Mouse (Mus musculus): Measurements from ENCODE around the gene Bsg. TPM values are rescaled to one million over a fixed set of nuclear protein-coding genes. Genes with fewer than 3 reads are reported as not detected.

Gene Bsg
- polyA plus RNA-seq, 1 experiment from 2014 or later: 992 TPM

GRCm38 (mm10) chr10:79668076-79668475 lies 36.2 kb upstream of the Bsg start:
- Histone ChIP-seq H3K4me2 (no peak overlapping the region), H3K9me3 (ENCODE audit: control insufficient read depth, low read length) (no peaks in the 10 kb centered on the region), H3K4me1 (replicated peaks; ENCODE audit: control insufficient read depth, insufficient read depth, low read length) (peaks cover 13% of the 10 kb centered on the region), H3K36me3 (ENCODE audit: control insufficient read depth, insufficient read depth, low read length) (no peaks in the 10 kb centered on the region), H3K9ac (ENCODE audit: low read depth, low read length) (no peak overlapping the region), H3K27me3 (replicated peaks; ENCODE audit: control insufficient read depth, insufficient read depth, low read length) (no peaks in the 10 kb centered on the region), H3K27ac (ENCODE audit: low read depth, low read length) (no peak overlapping the region), H3K4me3 (ENCODE audit: low read depth, low read length) (no peak overlapping the region)
- ATAC-seq (replicated peaks; ENCODE audit: low FRiP score) (no peak), DNase-seq (ENCODE audit: low spot score) (no peak)
- 76% methylated on average over 5 of the region's 5 CpGs for WGBS

DNA sequence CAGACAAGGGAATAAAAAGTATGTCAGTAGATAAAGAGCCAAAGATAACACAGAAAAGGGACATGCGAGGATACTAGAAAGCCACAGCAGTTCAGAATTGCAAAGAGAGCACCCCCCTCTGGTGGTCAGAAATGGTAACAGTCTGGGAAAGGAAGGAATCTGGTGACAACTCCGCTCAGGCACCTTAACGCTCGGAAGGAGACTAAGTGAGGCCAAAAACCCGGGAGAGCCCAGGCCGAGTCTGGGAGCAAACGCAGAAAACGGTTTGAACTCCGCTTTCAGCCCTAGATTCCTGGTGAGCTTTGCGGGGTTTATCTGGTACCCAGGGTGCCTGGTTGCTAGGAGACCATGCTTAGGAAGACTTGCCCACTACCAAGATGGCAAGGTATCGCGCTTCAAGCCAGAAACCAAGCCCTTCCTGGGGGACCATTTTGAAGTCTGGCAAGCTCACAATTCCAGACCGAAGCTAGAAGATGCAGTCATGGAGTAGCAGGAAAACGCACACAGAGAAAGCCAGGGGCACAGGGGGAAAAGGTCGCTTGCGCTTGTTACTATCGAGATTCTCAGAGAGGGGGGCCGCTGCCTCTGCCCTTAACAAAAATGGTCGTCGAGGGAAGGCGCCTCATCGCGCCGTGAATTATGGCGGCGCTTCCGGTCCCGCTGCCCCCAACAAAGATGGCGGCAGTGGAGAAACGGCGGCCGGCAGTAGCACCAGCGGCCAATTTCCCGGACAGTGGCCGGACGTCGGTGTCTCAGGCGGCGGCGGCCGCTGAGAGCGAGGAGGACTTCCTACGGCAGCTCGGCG lies 35.3 kb upstream of the Bsg start, which contains the start of gene Tpgs1:
Gene Tpgs1 (plus strand): TSS at position 599 of the 805 bp plus-strand sequence.
- ATAC-seq (replicated peaks; ENCODE audit: low FRiP score) (peak; percentile 74), DNase-seq (ENCODE audit: low spot score) (peak; percentile 94)
- Histone ChIP-seq H3K27ac (ENCODE audit: low read depth, low read length) (peak within 1 kb of the TSS; percentile 88), H3K27me3 (replicated peaks; ENCODE audit: control insufficient read depth, insufficient read depth, low read length) (no peaks in the 10 kb centered on the region), H3K4me1 (replicated peaks; ENCODE audit: control insufficient read depth, insufficient read depth, low read length) (peaks cover 13% of the 10 kb centered on the region), H3K4me3 (ENCODE audit: low read depth, low read length) (peak within 1 kb of the TSS; percentile 99), H3K4me2 (peak within 1 kb of the TSS; percentile 91), H3K9me3 (ENCODE audit: control insufficient read depth, low read length) (no peaks in the 10 kb centered on the region), H3K36me3 (ENCODE audit: control insufficient read depth, insufficient read depth, low read length) (0 out of 2 replicates have a peak, but pooled peaks cover 2% of the 10 kb centered on the region), H3K9ac (ENCODE audit: low read depth, low read length) (peak within 1 kb of the TSS; percentile 86)
- WGBS: under 1% methylated on average over 45 of the region's 45 CpGs

DNA sequence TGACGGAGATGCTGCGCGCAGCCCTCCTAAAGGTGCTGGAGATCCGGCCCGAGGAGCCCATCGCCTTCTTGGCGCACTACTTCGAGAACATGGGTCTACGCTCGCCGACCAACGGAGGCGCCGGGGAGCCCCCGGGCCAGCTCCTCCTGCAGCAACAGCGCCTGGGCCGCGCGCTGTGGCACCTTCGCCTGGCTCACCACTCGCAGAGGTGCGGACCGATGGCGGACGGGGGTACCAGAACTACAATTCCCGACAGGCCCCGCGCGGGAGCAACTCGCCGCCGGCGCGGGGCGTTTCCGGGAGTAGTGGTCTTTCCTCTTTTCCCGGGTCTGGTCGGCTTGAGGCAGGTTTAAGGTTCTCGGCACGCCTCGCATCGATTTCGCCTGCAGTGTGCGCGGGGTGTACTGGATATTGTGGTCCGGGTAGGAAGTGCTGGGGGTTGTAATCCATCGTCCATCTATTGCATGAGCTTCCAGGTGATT lies 34.7 kb upstream of the Bsg start:
- no peaks in the 10 kb centered on the region for H3K27me3 ChIP-seq (replicated peaks; ENCODE audit: control insufficient read depth, insufficient read depth, low read length)
- H3K9me3 ChIP-seq (ENCODE audit: control insufficient read depth, low read length): no peaks in the 10 kb centered on the region
- peak overlapping the region; percentile 91 for H3K4me2 ChIP-seq
- peak overlapping the region; percentile 88 for H3K27ac ChIP-seq (ENCODE audit: low read depth, low read length)
- peak overlapping the region; percentile 86 for H3K9ac ChIP-seq (ENCODE audit: low read depth, low read length)
- under 1% methylated on average over 47 of the region's 47 CpGs for WGBS
- peak; percentile 88 for DNase-seq (ENCODE audit: low spot score)
- H3K4me3 ChIP-seq (ENCODE audit: low read depth, low read length): peak overlapping the region; percentile 99
- peak; percentile 58 for ATAC-seq (replicated peaks; ENCODE audit: low FRiP score)
- 0 out of 2 replicates have a peak, but pooled peaks cover 2% of the 10 kb centered on the region for H3K36me3 ChIP-seq (ENCODE audit: control insufficient read depth, insufficient read depth, low read length)
- peaks cover 10% of the 10 kb centered on the region for H3K4me1 ChIP-seq (replicated peaks; ENCODE audit: control insufficient read depth, insufficient read depth, low read length)

- 34% methylated on average over 15 of the region's 15 CpGs for WGBS
- Histone ChIP-seq H3K27ac (ENCODE audit: low read depth, low read length) (0 out of 2 replicates have a peak overlapping the region, but pooled peaks have one; percentile 88), H3K4me2 (peak overlapping the region; percentile 91), H3K36me3 (ENCODE audit: control insufficient read depth, insufficient read depth, low read length) (0 out of 2 replicates have a peak, but pooled peaks cover 2% of the 10 kb centered on the region), H3K27me3 (replicated peaks; ENCODE audit: control insufficient read depth, insufficient read depth, low read length) (no peaks in the 10 kb centered on the region), H3K4me1 (replicated peaks; ENCODE audit: control insufficient read depth, insufficient read depth, low read length) (peaks cover 10% of the 10 kb centered on the region), H3K4me3 (ENCODE audit: low read depth, low read length) (peak overlapping the region; percentile 99), H3K9me3 (ENCODE audit: control insufficient read depth, low read length) (no peaks in the 10 kb centered on the region), H3K9ac (ENCODE audit: low read depth, low read length) (peak overlapping the region; percentile 86)
- ATAC-seq (replicated peaks; ENCODE audit: low FRiP score) (peak; percentile 19; the same call in 1 of the 2 replicates), DNase-seq (ENCODE audit: low spot score) (no peak)
These were observed 34.0 kb upstream of the Bsg start for GRCm38 (mm10) chr10:79670071-79670888.

DNA sequence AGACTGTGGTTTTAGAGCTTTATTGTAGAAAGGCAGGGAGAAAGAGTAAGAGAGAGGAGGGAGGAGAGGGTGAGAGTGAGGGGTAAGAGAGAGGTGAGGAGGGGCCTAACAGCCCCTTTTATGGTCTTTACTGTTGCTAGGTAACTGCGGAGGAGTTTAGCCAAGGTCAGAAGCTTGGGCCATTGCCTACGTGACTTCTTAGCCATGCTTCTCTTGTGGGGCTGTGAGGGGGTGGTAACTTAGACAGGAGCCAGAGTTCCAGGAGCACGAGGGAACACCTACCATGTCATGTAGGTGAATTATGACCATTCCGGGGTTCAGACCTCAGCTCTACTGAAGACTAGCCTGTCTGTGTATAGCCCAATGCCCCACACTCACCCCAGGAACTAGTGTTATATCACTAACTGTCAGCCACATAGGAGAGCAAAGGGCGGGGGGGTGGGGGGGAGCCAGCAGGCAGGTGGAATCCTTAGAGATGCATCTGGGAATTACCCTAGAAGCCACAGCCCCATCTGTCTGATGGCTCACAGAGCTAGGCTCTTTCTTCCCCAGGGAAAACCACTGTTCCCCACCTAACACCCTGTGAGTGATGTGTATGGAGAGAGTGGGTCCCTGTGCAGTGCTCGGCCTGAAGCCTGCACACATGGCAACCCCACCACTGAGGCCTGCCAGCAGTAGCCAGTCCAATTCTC lies 32.7 kb upstream of the Bsg start:
- Histone ChIP-seq H3K9ac (ENCODE audit: low read depth, low read length) (no peak overlapping the region), H3K4me1 (replicated peaks; ENCODE audit: control insufficient read depth, insufficient read depth, low read length) (peaks cover 10% of the 10 kb centered on the region), H3K36me3 (ENCODE audit: control insufficient read depth, insufficient read depth, low read length) (peaks cover 2% of the 10 kb centered on the region; the same call in 1 of the 2 replicates), H3K27me3 (replicated peaks; ENCODE audit: control insufficient read depth, insufficient read depth, low read length) (no peaks in the 10 kb centered on the region), H3K4me3 (ENCODE audit: low read depth, low read length) (no peak overlapping the region), H3K27ac (ENCODE audit: low read depth, low read length) (no peak overlapping the region), H3K9me3 (ENCODE audit: control insufficient read depth, low read length) (no peaks in the 10 kb centered on the region), H3K4me2 (0 out of 2 replicates have a peak overlapping the region, but pooled peaks have one; percentile 17)
- no peak for ATAC-seq (replicated peaks; ENCODE audit: low FRiP score)
- no peak for DNase-seq (ENCODE audit: low spot score)
- whole genome bisulfite sequencing: 67% methylated on average over 6 of the region's 6 CpGs

- Histone ChIP-seq H3K4me1 (replicated peaks; ENCODE audit: control insufficient read depth, insufficient read depth, low read length) (peaks cover 10% of the 10 kb centered on the region), H3K4me3 (ENCODE audit: low read depth, low read length) (no peak overlapping the region), H3K36me3 (ENCODE audit: control insufficient read depth, insufficient read depth, low read length) (peaks cover 2% of the 10 kb centered on the region; the same call in 1 of the 2 replicates), H3K27me3 (replicated peaks; ENCODE audit: control insufficient read depth, insufficient read depth, low read length) (no peaks in the 10 kb centered on the region), H3K9me3 (ENCODE audit: control insufficient read depth, low read length) (no peaks in the 10 kb centered on the region), H3K4me2 (no peak overlapping the region), H3K9ac (ENCODE audit: low read depth, low read length) (no peak overlapping the region), H3K27ac (ENCODE audit: low read depth, low read length) (no peak overlapping the region)
- no peak for DNase-seq (ENCODE audit: low spot score)
- ATAC-seq (replicated peaks; ENCODE audit: low FRiP score): no peak
- WGBS: 65% methylated on average over 3 of the region's 3 CpGs
These were observed 32.2 kb upstream of the Bsg start for GRCm38 (mm10) chr10:79672088-79672455.

DNA sequence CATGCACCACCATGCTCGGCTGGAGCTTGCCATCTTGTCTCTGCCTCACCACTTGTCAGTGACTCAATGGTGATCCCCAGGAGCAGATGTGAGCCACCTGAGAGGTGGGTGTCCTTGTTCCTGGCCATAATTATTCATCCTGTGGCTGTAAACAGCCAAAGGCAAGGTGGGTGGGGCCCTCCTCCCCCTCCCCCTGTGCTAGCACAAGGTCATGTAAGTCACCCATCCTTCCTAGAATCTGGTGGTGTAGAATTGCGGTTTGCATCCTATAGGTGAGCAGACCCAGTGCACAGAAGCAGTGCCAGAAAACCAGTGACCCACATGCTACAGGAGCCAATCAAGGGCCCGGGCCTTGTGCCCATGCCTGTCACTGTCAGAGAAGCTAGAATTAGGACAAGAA lies 31.2 kb upstream of the Bsg start:
- H3K4me1 ChIP-seq (replicated peaks; ENCODE audit: control insufficient read depth, insufficient read depth, low read length): peaks cover 10% of the 10 kb centered on the region
- peaks cover 2% of the 10 kb centered on the region; the same call in 1 of the 2 replicates for H3K36me3 ChIP-seq (ENCODE audit: control insufficient read depth, insufficient read depth, low read length)
- no peak for ATAC-seq (replicated peaks; ENCODE audit: low FRiP score)
- H3K4me2 ChIP-seq: no peak overlapping the region
- no peak overlapping the region for H3K9ac ChIP-seq (ENCODE audit: low read depth, low read length)
- WGBS: 89% methylated on average over 3 of the region's 3 CpGs
- H3K27me3 ChIP-seq (replicated peaks; ENCODE audit: control insufficient read depth, insufficient read depth, low read length): no peaks in the 10 kb centered on the region
- no peak overlapping the region for H3K4me3 ChIP-seq (ENCODE audit: low read depth, low read length)
- no peaks in the 10 kb centered on the region for H3K9me3 ChIP-seq (ENCODE audit: control insufficient read depth, low read length)
- H3K27ac ChIP-seq (ENCODE audit: low read depth, low read length): no peak overlapping the region
- DNase-seq (ENCODE audit: low spot score): no peak

All from liver, embryonic 11.5 days (tissue).